Mouse (Mus musculus) kidney, postnatal 36 days (tissue): ENCODE results near the gene Toe1.
"Not testable (repeated sequence)": the region's sequence is repeated elsewhere in the genome, so short reads cannot be mapped to it uniquely, and the experiment has no call there.

Source experiments
- DNase-seq, 2 experiments: peaks; one replicate each; pipeline ENCODE4 v3.0.0; 2021 to 2022; ENCODE audit warnings: mixed read lengths in 2 of 2

Toe1 gene

GRCm38 (mm10) chr4:116807197-116808129 lies at the start of gene Toe1, which contains the start of gene Mutyh:
TSS of gene Toe1 (minus strand) at chr4:116807640.
TSS of gene Mutyh (plus strand) at chr4:116807723.
- peak; percentile 97 to 98 for DNase-seq

- no peak for DNase-seq
Measured at GRCm38 (mm10) chr4:116857203-116857602, 49.8 kb upstream of the Toe1 start.

- DNase-seq = no peak
Measured at GRCm38 (mm10) chr4:116854286-116854685, 46.8 kb upstream of the Toe1 start.

GRCm38 (mm10) chr4:116849901-116850300 lies 42.5 kb upstream of the Toe1 start:
- DNase-seq = no peak

GRCm38 (mm10) chr4:116844324-116844723 lies 36.9 kb upstream of the Toe1 start:
- no peak for DNase-seq

GRCm38 (mm10) chr4:116840841-116841240 lies 33.4 kb upstream of the Toe1 start:
- DNase-seq = no peak

GRCm38 (mm10) chr4:116840096-116840495 lies 32.7 kb upstream of the Toe1 start:
- not testable (repeated sequence) for DNase-seq

- peak; percentile 62 to 65 for DNase-seq
Measured at GRCm38 (mm10) chr4:116838999-116839398, 31.6 kb upstream of the Toe1 start.

- peak in 1 of 2 experiments; percentile 44 for DNase-seq
Measured at GRCm38 (mm10) chr4:116830070-116830368, 22.6 kb upstream of the Toe1 start.

GRCm38 (mm10) chr4:116829364-116830069 lies 22.1 kb upstream of the Toe1 start:
- DNase-seq = no peak

- peak; percentile 36 to 61 for DNase-seq
Measured at GRCm38 (mm10) chr4:116827819-116828218, 20.4 kb upstream of the Toe1 start.

- peak; percentile 85 to 86 for DNase-seq
Measured at GRCm38 (mm10) chr4:116824541-116825004, 17.1 kb upstream of the Toe1 start.

- DNase-seq = no peak
Measured at GRCm38 (mm10) chr4:116821694-116822016, 14.2 kb upstream of the Toe1 start, which contains the start of gene Hpdl. TSS of gene Hpdl (minus strand) at chr4:116821707.

- peak; percentile 94 to 96 for DNase-seq
Measured at GRCm38 (mm10) chr4:116820902-116821693, 13.7 kb upstream of the Toe1 start.

- DNase-seq = no peak
Measured at GRCm38 (mm10) chr4:116819968-116820901, 12.8 kb upstream of the Toe1 start.

GRCm38 (mm10) chr4:116817486-116817885 lies 10.0 kb upstream of the Toe1 start:
- no peak for DNase-seq

GRCm38 (mm10) chr4:116815276-116815675 lies 7.8 kb upstream of the Toe1 start:
- DNase-seq = no peak

GRCm38 (mm10) chr4:116811012-116811411 lies 3.6 kb upstream of the Toe1 start:
- no peak for DNase-seq

GRCm38 (mm10) chr4:116799901-116800300 lies 7.5 kb downstream of the Toe1 start:
- DNase-seq = peak in 1 of 2 experiments; percentile 45

- DNase-seq = peak; percentile 60 to 78
Measured at GRCm38 (mm10) chr4:116796442-116797110, 10.9 kb downstream of the Toe1 start.

GRCm38 (mm10) chr4:116794273-116794672 lies 13.2 kb downstream of the Toe1 start:
- DNase-seq = peak in 1 of 2 experiments; percentile 36
